Mouse (Mus musculus): ENCODE data around the gene Gm28051. TPM values are rescaled to one million over a fixed set of nuclear protein-coding genes. Genes with fewer than 3 reads are reported as not detected.

The Gm28051 gene
- polyA plus RNA-seq, 1 experiment from 2014 or later = not detected

- Histone ChIP-seq H3K4me3 (no peak overlapping the region), H3K27ac (no peak overlapping the region), H3K4me2 (no peak overlapping the region), H3K9ac (no peak overlapping the region), H3K4me1 (replicated peaks) (peaks cover 15% of the 10 kb centered on the region), H3K36me3 (peaks cover 51% of the 10 kb centered on the region), H3K27me3 (no peaks in the 10 kb centered on the region), H3K9me3 (no peaks in the 10 kb centered on the region)
- ATAC-seq (ENCODE audit: low FRiP score) = no peak
Measured at GRCm38 (mm10) chr12:102763696-102764095, 6.1 kb upstream of the Gm28051 start.

GRCm38 (mm10) chr12:102761668-102762067 lies 4.1 kb upstream of the Gm28051 start:
- no peak overlapping the region for H3K9ac ChIP-seq
- H3K9me3 ChIP-seq = no peaks in the 10 kb centered on the region
- H3K4me3 ChIP-seq = no peak overlapping the region
- no peak for ATAC-seq (ENCODE audit: low FRiP score)
- no peak overlapping the region for H3K27ac ChIP-seq
- H3K36me3 ChIP-seq = peaks cover 32% of the 10 kb centered on the region
- no peak overlapping the region for H3K4me2 ChIP-seq
- H3K27me3 ChIP-seq = no peaks in the 10 kb centered on the region
- WGBS = 92% methylated on average over 3 of the region's 3 CpGs
- peaks cover 20% of the 10 kb centered on the region for H3K4me1 ChIP-seq (replicated peaks)

GRCm38 (mm10) chr12:102758936-102759335 lies 1.4 kb upstream of the Gm28051 start:
- H3K4me3 ChIP-seq = peak overlapping the region; percentile 87
- ATAC-seq (ENCODE audit: low FRiP score) = no peak
- under 1% methylated on average over 5 of the region's 5 CpGs for WGBS
- H3K9me3 ChIP-seq = no peaks in the 10 kb centered on the region
- peaks cover 12% of the 10 kb centered on the region for H3K36me3 ChIP-seq
- peak overlapping the region; percentile 87 for H3K9ac ChIP-seq
- H3K4me1 ChIP-seq (replicated peaks) = peaks cover 37% of the 10 kb centered on the region
- no peaks in the 10 kb centered on the region for H3K27me3 ChIP-seq
- peak overlapping the region; percentile 89; the same call in 1 of the 2 replicates for H3K27ac ChIP-seq
- peak overlapping the region; percentile 95 for H3K4me2 ChIP-seq

DNA sequence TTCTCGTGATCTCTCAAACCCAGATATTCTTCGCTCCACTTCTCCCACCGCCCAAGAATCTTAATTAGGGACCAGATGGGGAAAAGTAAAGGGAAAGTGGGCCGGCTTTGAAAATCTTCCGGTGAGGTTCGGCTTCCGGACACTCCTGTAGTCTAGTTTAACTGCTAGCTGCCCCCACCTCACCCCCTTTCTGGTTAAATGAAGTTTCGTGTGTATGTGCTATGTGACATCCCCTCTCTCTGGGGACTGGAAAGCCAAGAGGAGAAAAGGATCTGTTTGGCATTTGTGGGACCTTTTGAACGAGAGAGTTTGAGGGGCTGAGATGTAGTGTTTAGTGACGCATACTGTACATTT lies 815 bp upstream of the Gm28051 start, which contains the start of gene Gm20604:
Gene Gm20604, minus strand, starts transcription at position 270 of the 354 bp plus-strand sequence.
- Histone ChIP-seq H3K4me2 (peak within 1 kb of the TSS; percentile 95), H3K4me3 (peak within 1 kb of the TSS; percentile 87), H3K27ac (peak within 1 kb of the TSS; percentile 93), H3K27me3 (no peaks in the 10 kb centered on the region), H3K4me1 (replicated peaks) (peaks cover 37% of the 10 kb centered on the region), H3K36me3 (peaks cover 8% of the 10 kb centered on the region; the same call in 1 of the 2 replicates), H3K9ac (peak within 1 kb of the TSS; percentile 87), H3K9me3 (no peaks in the 10 kb centered on the region)
- under 1% methylated on average over 10 of the region's 10 CpGs for WGBS
- ATAC-seq (ENCODE audit: low FRiP score) = peak; percentile 4; the same call in 1 of the 2 replicates

DNA sequence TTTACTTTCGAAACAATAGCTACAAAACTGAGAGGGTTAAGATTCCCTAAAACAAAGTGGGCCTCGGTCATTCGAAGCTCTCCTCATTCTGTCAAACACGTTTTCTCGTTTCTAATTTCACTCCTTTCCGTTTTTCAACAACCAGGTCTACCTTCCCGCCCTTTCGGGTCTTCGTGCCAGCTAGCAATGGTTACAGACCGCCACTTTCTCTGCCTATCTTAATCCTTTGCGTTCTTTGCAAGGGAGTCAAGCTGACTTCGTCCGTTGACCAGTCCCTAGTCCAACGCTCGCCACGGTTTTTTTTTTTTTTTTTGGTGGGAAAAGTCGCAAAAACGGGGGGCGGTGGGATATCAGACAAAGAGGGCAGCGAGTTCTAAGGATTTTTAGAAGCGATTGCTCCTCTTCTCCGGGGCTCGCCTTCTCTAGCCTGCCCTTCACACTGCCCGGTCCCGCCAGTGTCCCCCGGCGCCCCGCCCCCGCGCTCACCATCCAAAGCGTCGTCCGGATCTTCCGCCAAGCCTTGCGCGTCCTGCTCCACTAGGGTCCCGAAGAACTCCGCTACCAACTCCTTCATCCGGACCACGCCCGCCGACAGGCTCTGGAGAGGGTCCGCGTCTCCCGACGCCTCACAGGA lies 393 bp downstream of the Gm28051 start:
- H3K27me3 ChIP-seq = no peaks in the 10 kb centered on the region
- peak overlapping the region; percentile 64 for H3K4me2 ChIP-seq
- H3K4me3 ChIP-seq = peak overlapping the region; percentile 87
- peaks cover 37% of the 10 kb centered on the region for H3K4me1 ChIP-seq (replicated peaks)
- peak overlapping the region; percentile 82 for H3K9ac ChIP-seq
- H3K36me3 ChIP-seq = peaks cover under 1% of the 10 kb centered on the region; the same call in 1 of the 2 replicates
- H3K9me3 ChIP-seq = no peaks in the 10 kb centered on the region
- 2% methylated on average over 45 of the region's 46 CpGs for WGBS
- H3K27ac ChIP-seq = peak overlapping the region; percentile 93
- ATAC-seq (ENCODE audit: low FRiP score) = peak; percentile 85

DNA sequence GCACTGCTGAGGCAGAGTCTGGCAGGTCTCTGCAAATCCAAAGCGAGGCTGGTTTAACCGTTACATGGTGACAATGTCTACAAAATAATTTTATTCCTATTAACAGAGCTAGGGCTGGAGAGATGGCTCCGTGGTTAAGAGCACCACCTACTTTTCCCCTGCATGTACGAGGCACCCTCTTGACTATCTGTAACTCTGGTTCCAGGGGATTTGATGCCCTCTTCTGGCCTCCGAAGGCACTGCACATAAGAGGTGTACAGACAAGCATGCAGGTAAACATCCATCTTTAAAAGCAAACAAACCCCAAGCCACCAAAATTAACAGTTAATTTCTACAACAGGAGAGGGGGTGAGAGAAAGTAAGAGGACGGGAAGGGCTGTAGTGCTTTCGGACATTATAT lies 1.3 kb downstream of the Gm28051 start:
- no peak for ATAC-seq (ENCODE audit: low FRiP score)
- peak overlapping the region; percentile 82; the same call in 1 of the 2 replicates for H3K9ac ChIP-seq
- H3K27me3 ChIP-seq = no peaks in the 10 kb centered on the region
- peaks cover 37% of the 10 kb centered on the region for H3K4me1 ChIP-seq (replicated peaks)
- 88% methylated on average over 7 of the region's 7 CpGs for WGBS
- no peaks in the 10 kb centered on the region for H3K9me3 ChIP-seq
- peak overlapping the region; percentile 64 for H3K4me2 ChIP-seq
- H3K36me3 ChIP-seq = no peaks in the 10 kb centered on the region
- H3K27ac ChIP-seq = no peak overlapping the region
- peak overlapping the region; percentile 87 for H3K4me3 ChIP-seq

DNA sequence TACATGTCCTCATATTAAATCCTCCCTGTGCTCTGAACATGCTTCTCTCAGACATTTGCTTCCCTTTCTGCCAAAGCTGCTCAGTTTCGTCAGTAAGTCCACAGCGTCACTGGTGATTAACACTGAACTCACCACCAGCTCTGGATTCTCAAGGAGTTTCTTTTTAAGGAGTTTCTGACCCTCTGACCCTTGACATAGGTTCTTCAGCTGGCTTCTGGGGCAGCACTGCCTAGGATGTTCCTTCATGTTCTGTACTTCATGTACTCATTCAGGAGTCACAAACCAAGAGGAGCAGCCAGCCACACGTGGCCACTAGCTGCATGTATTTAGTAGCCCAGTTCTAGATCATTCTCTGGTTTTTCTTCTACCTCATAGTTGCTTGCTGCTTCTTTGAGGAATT lies 9.3 kb downstream of the Gm28051 start:
- 89% methylated on average over 3 of the region's 3 CpGs for WGBS
- ATAC-seq (ENCODE audit: low FRiP score) = no peak
- no peak overlapping the region for H3K4me3 ChIP-seq
- H3K4me2 ChIP-seq = no peak overlapping the region
- no peak overlapping the region for H3K9ac ChIP-seq
- H3K9me3 ChIP-seq = no peaks in the 10 kb centered on the region
- peaks cover 14% of the 10 kb centered on the region for H3K36me3 ChIP-seq
- no peak overlapping the region for H3K27ac ChIP-seq
- peaks cover 11% of the 10 kb centered on the region for H3K4me1 ChIP-seq (replicated peaks)
- no peaks in the 10 kb centered on the region for H3K27me3 ChIP-seq

DNA sequence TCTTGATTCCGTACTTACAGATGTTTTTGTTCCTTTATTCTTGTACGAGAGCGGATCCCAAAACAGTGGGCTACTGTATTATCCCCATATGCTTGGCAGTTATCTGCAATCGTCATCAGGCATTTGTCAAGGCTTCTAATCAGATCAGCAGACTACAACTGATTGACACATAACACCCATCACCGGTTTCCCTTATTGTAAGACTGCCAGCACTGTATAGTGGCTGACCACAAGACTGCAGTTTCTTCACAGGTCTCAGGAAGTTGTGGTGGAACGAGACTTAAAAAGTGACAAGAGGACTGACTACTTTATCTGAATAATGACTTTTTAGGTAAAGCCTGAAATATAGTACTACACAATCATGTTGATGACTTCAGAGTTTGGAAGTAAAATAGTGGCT lies 12.7 kb downstream of the Gm28051 start:
- H3K9me3 ChIP-seq = no peaks in the 10 kb centered on the region
- no peaks in the 10 kb centered on the region for H3K27me3 ChIP-seq
- peak overlapping the region; percentile 81 for H3K9ac ChIP-seq
- H3K4me1 ChIP-seq (replicated peaks) = peaks cover 30% of the 10 kb centered on the region
- peaks cover 14% of the 10 kb centered on the region for H3K36me3 ChIP-seq
- peak overlapping the region; percentile 90 for H3K4me2 ChIP-seq
- no peak overlapping the region for H3K27ac ChIP-seq
- WGBS = 63% methylated on average over 6 of the region's 6 CpGs
- H3K4me3 ChIP-seq = peak overlapping the region; percentile 64; the same call in 1 of the 2 replicates
- ATAC-seq (ENCODE audit: low FRiP score) = no peak

GRCm38 (mm10) chr12:102743589-102744574 lies 13.7 kb downstream of the Gm28051 start, which contains the start of the genes Moap1 and Tmem251:
Gene Moap1 (minus strand): TSS chr12:102743661.
Gene Tmem251 (plus strand): TSS chr12:102743762.
- Histone ChIP-seq H3K27me3 (no peaks in the 10 kb centered on the region), H3K4me1 (replicated peaks) (peaks cover 30% of the 10 kb centered on the region), H3K27ac (peak within 1 kb of the TSS; percentile 91), H3K9ac (peak within 1 kb of the TSS; percentile 81), H3K4me2 (peak within 1 kb of the TSS; percentile 90), H3K36me3 (peaks cover 9% of the 10 kb centered on the region), H3K4me3 (peak within 1 kb of the TSS; percentile 64), H3K9me3 (no peaks in the 10 kb centered on the region)
- ATAC-seq (ENCODE audit: low FRiP score) = peak; percentile 98
- WGBS = under 1% methylated on average over 63 of the region's 63 CpGs

GRCm38 (mm10) chr12:102743036-102743588 lies 14.5 kb downstream of the Gm28051 start:
- under 1% methylated on average over 33 of the region's 33 CpGs for WGBS
- ATAC-seq (ENCODE audit: low FRiP score) = peak; percentile 83
- H3K9me3 ChIP-seq = no peaks in the 10 kb centered on the region
- peaks cover 30% of the 10 kb centered on the region for H3K4me1 ChIP-seq (replicated peaks)
- H3K4me2 ChIP-seq = peak overlapping the region; percentile 90
- peak overlapping the region; percentile 81 for H3K9ac ChIP-seq
- H3K4me3 ChIP-seq = peak overlapping the region; percentile 64
- H3K36me3 ChIP-seq = peaks cover 3% of the 10 kb centered on the region
- peak overlapping the region; percentile 91 for H3K27ac ChIP-seq
- no peaks in the 10 kb centered on the region for H3K27me3 ChIP-seq

GRCm38 (mm10) chr12:102742056-102742455 lies 15.5 kb downstream of the Gm28051 start:
- peak overlapping the region; percentile 90 for H3K4me2 ChIP-seq
- peaks cover 30% of the 10 kb centered on the region for H3K4me1 ChIP-seq (replicated peaks)
- H3K4me3 ChIP-seq = 0 out of 2 replicates have a peak overlapping the region, but pooled peaks have one; percentile 64

GRCm38 (mm10) chr12:102740285-102740684 lies 17.3 kb downstream of the Gm28051 start:
- Histone ChIP-seq H3K36me3 (no peaks in the 10 kb centered on the region), H3K4me2 (no peak overlapping the region), H3K27me3 (no peaks in the 10 kb centered on the region), H3K4me1 (replicated peaks) (peaks cover 30% of the 10 kb centered on the region), H3K4me3 (no peak overlapping the region), H3K9ac (no peak overlapping the region), H3K9me3 (no peaks in the 10 kb centered on the region), H3K27ac (no peak overlapping the region)
- WGBS = 60% methylated on average over 3 of the region's 3 CpGs
- no peak for ATAC-seq (ENCODE audit: low FRiP score)

More at GRCm38 (mm10) chr12:102742056-102742455, 15.5 kb downstream of the Gm28051 start:
- 85% methylated on average over 7 of the region's 7 CpGs for WGBS
- H3K27ac ChIP-seq = no peak overlapping the region
- ATAC-seq (ENCODE audit: low FRiP score) = no peak
- peak overlapping the region; percentile 81 for H3K9ac ChIP-seq
- no peaks in the 10 kb centered on the region for H3K27me3 ChIP-seq
- no peaks in the 10 kb centered on the region for H3K9me3 ChIP-seq
- no peaks in the 10 kb centered on the region; the same call in 1 of the 2 replicates for H3K36me3 ChIP-seq

Measured in hindbrain, embryonic 13.5 days (tissue).